In the genomic region with DNA sequence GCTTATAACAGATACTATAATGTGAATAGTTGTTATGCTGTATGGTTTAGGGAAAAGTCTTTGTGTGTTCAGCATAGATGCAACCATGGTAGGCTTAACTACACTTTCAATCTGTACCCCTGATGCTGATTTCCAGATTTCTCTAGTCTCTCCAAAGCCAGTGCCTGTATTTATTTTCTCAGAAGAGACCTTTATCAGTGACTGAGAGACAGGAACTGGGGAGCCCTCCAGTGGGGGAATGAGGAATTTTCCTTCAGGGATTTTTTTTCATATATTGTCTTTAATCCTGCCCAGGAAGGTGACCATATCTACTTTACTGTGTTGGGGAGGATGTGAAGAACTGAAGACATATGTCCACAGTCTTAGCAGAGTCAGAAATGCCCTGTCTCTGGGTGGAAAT, we compare ENCODE assay signal across 9 mouse cellular contexts. TPM values are rescaled to one million over a fixed set of nuclear protein-coding genes. Genes with fewer than 3 reads are reported as not detected.
DNase-seq lines count a peak whose midpoint lies in the region; ATAC-seq and TF ChIP-seq lines count a peak whose summit lies in the region.
"Had no signal": no experiment of that assay in that cellular context is flagged by ENCODE, and none has a peak within 500 bp of the region (broad histone marks: within the 10 kb centered on the region; RNA-seq: fewer than 3 reads in every experiment).

No protein-coding gene starts in this region.

- H3K9me3 ChIP-seq in intestine, postnatal 0 days (ENCODE audit: control insufficient read depth) = no peaks in the 10 kb centered on the region
- H3K9me3 ChIP-seq in intestine, embryonic 16.5 days (ENCODE audit: control insufficient read depth, low read length) = no peaks in the 10 kb centered on the region
- no peaks in the 10 kb centered on the region for H3K9me3 ChIP-seq in hindbrain, embryonic 12.5 days (replicated peaks)
- H3K9me3 ChIP-seq in midbrain, embryonic 16.5 days (replicated peaks; ENCODE audit: control insufficient read depth, low read length, poor library complexity, severe bottlenecking) = no peaks in the 10 kb centered on the region

- H3K4me3 ChIP-seq in intestine, postnatal 0 days (ENCODE audit: low read depth, low read length) = no peak overlapping the region
- H3K4me3 ChIP-seq in intestine, embryonic 16.5 days (ENCODE audit: low read length) = no peak overlapping the region
- H3K4me3 ChIP-seq in hindbrain, embryonic 12.5 days = no peak overlapping the region
- H3K4me3 ChIP-seq in midbrain, embryonic 16.5 days (ENCODE audit: low read depth, low read length) = no peak overlapping the region
- H3K4me3 ChIP-seq: myocyte had no signal

- H3K36me3 ChIP-seq in intestine, postnatal 0 days (ENCODE audit: control insufficient read depth, insufficient read depth) = no peaks in the 10 kb centered on the region
- H3K36me3 ChIP-seq in intestine, embryonic 16.5 days (ENCODE audit: control insufficient read depth, insufficient read depth, low read length) = no peaks in the 10 kb centered on the region
- H3K36me3 ChIP-seq in hindbrain, embryonic 12.5 days = no peaks in the 10 kb centered on the region
- no peaks in the 10 kb centered on the region for H3K36me3 ChIP-seq in midbrain, embryonic 16.5 days (ENCODE audit: control insufficient read depth, insufficient read depth, low read length)

- no peak overlapping the region for H3K27ac ChIP-seq in intestine, postnatal 0 days (ENCODE audit: low read depth, low read length)
- no peak overlapping the region for H3K27ac ChIP-seq in intestine, embryonic 16.5 days (ENCODE audit: low read length)
- H3K27ac ChIP-seq in hindbrain, embryonic 12.5 days = peak overlapping the region; percentile 93
- peak overlapping the region; percentile 85 for H3K27ac ChIP-seq in midbrain, embryonic 16.5 days (ENCODE audit: low read length)

- ATAC-seq in intestine, postnatal 0 days = no peak
- no peak for ATAC-seq in intestine, embryonic 16.5 days
- peak; percentile 14; the same call in 1 of the 2 replicates for ATAC-seq in hindbrain, embryonic 12.5 days (ENCODE audit: low FRiP score)
- ATAC-seq in midbrain, embryonic 16.5 days = peak; percentile 21; the same call in 1 of the 2 replicates
- no peak for ATAC-seq in megakaryocyte, adult 5-6 weeks (ENCODE audit: poor library complexity, severe bottlenecking)

- TF ChIP-seq CTCF in intestine, postnatal 0 days (IDR thresholded peaks at IDR 0.05; ENCODE audit: low read depth) = peak; percentile 66

- no peak overlapping the region for H3K9ac ChIP-seq in intestine, postnatal 0 days (ENCODE audit: low read depth, low read length)
- no peak overlapping the region for H3K9ac ChIP-seq in intestine, embryonic 16.5 days (ENCODE audit: low read depth, low read length)
- no peak overlapping the region for H3K9ac ChIP-seq in hindbrain, embryonic 12.5 days
- H3K9ac ChIP-seq in midbrain, embryonic 16.5 days (ENCODE audit: low read depth, low read length) = no peak overlapping the region

- H3K4me1 ChIP-seq in intestine, postnatal 0 days (replicated peaks; ENCODE audit: control insufficient read depth, insufficient read depth, low read length) = no peaks in the 10 kb centered on the region
- no peaks in the 10 kb centered on the region for H3K4me1 ChIP-seq in intestine, embryonic 16.5 days (ENCODE audit: control insufficient read depth, insufficient read depth, low read length)
- H3K4me1 ChIP-seq in hindbrain, embryonic 12.5 days = peaks cover 26% of the 10 kb centered on the region
- H3K4me1 ChIP-seq in midbrain, embryonic 16.5 days (ENCODE audit: control insufficient read depth, insufficient read depth, low read length) = peaks cover 26% of the 10 kb centered on the region

- H3K27me3 ChIP-seq in intestine, postnatal 0 days (replicated peaks; ENCODE audit: control insufficient read depth, insufficient read depth, low read length) = no peaks in the 10 kb centered on the region
- H3K27me3 ChIP-seq in intestine, embryonic 16.5 days (replicated peaks; ENCODE audit: control insufficient read depth, insufficient read depth, low read length) = no peaks in the 10 kb centered on the region
- no peaks in the 10 kb centered on the region for H3K27me3 ChIP-seq in hindbrain, embryonic 12.5 days
- no peaks in the 10 kb centered on the region for H3K27me3 ChIP-seq in midbrain, embryonic 16.5 days (ENCODE audit: control insufficient read depth, insufficient read depth, low read depth, low read length)

- peak; percentile 36 for DNase-seq in ES-CJ7 (ENCODE audit: low read depth, low spot score)
- DNase-seq in cerebellum, adult 11-12 months = peak; percentile 36
- no peak for DNase-seq in natural killer cell, adult 2 months (ENCODE audit: low spot score in 2 of 2)

- H3K4me2 ChIP-seq in intestine, postnatal 0 days (replicated peaks; ENCODE audit: low read depth) = no peak overlapping the region
- H3K4me2 ChIP-seq in intestine, embryonic 16.5 days (ENCODE audit: low read depth, low read length) = no peak overlapping the region
- no peak overlapping the region for H3K4me2 ChIP-seq in hindbrain, embryonic 12.5 days (replicated peaks)
- no peak overlapping the region for H3K4me2 ChIP-seq in midbrain, embryonic 16.5 days (ENCODE audit: low read length)

RNA-seq across cellular contexts. Expression of a gene that starts 12.4 kb away (rescaled TPM):
- polyA plus RNA-seq in intestine, postnatal 0 days (2015; fragmentation: Nextera tagmentation; extraction: Ambion mirVana) = 12.9 and 15.9 TPM in 2 replicates
- 9.2 and 9.9 TPM in 2 replicates for polyA plus RNA-seq in intestine, embryonic 16.5 days (2015; fragmentation: Nextera tagmentation; extraction: Ambion mirVana)
- polyA plus RNA-seq in hindbrain, embryonic 12.5 days (2016; fragmentation: Nextera tagmentation; extraction: Ambion mirVana) = 50.0 and 56.8 TPM in 2 replicates
- 209 and 241 TPM in 2 replicates for polyA plus RNA-seq in midbrain, embryonic 16.5 days (2015; fragmentation: Nextera tagmentation; extraction: Ambion mirVana)
- total RNA-seq in megakaryocyte, adult 5-6 weeks (2015) = not detected in 2 replicates
- total RNA-seq in megakaryocyte, adult 5-6 weeks (2017) = not detected in 2 replicates
- polyA plus RNA-seq: myocyte had no signal

RNA-seq across cellular contexts. Expression of a gene that starts 26.3 kb away (rescaled TPM):
- polyA plus RNA-seq in intestine, postnatal 0 days (2015; fragmentation: Nextera tagmentation; extraction: Ambion mirVana) = 3.0 TPM in 2 replicates
- polyA plus RNA-seq in intestine, embryonic 16.5 days (2015; fragmentation: Nextera tagmentation; extraction: Ambion mirVana) = 2.9 and 3.0 TPM in 2 replicates
- polyA plus RNA-seq in hindbrain, embryonic 12.5 days (2016; fragmentation: Nextera tagmentation; extraction: Ambion mirVana) = 11.7 and 12.6 TPM in 2 replicates
- 26.3 and 33.4 TPM in 2 replicates for polyA plus RNA-seq in midbrain, embryonic 16.5 days (2015; fragmentation: Nextera tagmentation; extraction: Ambion mirVana)
- total RNA-seq in megakaryocyte, adult 5-6 weeks (2015) = not detected in 2 replicates
- not detected in 2 replicates for total RNA-seq in megakaryocyte, adult 5-6 weeks (2017)

RNA-seq across cellular contexts. Expression of a gene that starts 27.2 kb away (rescaled TPM):
- polyA plus RNA-seq in intestine, postnatal 0 days (2015; fragmentation: Nextera tagmentation; extraction: Ambion mirVana) = 125 and 130 TPM in 2 replicates
- 159 and 160 TPM in 2 replicates for polyA plus RNA-seq in intestine, embryonic 16.5 days (2015; fragmentation: Nextera tagmentation; extraction: Ambion mirVana)
- polyA plus RNA-seq in hindbrain, embryonic 12.5 days (2016; fragmentation: Nextera tagmentation; extraction: Ambion mirVana) = 173 and 175 TPM in 2 replicates
- polyA plus RNA-seq in midbrain, embryonic 16.5 days (2015; fragmentation: Nextera tagmentation; extraction: Ambion mirVana) = 136 and 145 TPM in 2 replicates
- total RNA-seq in megakaryocyte, adult 5-6 weeks (2015) = 26.2 and 32.0 TPM in 2 replicates
- total RNA-seq in megakaryocyte, adult 5-6 weeks (2017) = 31.1 and 35.9 TPM in 2 replicates

RNA-seq across cellular contexts. Expression of a gene that starts 54.4 kb away (rescaled TPM):
- 10.9 and 11.4 TPM in 2 replicates for polyA plus RNA-seq in intestine, postnatal 0 days (2015; fragmentation: Nextera tagmentation; extraction: Ambion mirVana)
- 20.9 and 24.3 TPM in 2 replicates for polyA plus RNA-seq in intestine, embryonic 16.5 days (2015; fragmentation: Nextera tagmentation; extraction: Ambion mirVana)
- polyA plus RNA-seq in hindbrain, embryonic 12.5 days (2016; fragmentation: Nextera tagmentation; extraction: Ambion mirVana) = 54.6 and 55.2 TPM in 2 replicates
- 79.4 and 84.3 TPM in 2 replicates for polyA plus RNA-seq in midbrain, embryonic 16.5 days (2015; fragmentation: Nextera tagmentation; extraction: Ambion mirVana)
- total RNA-seq in megakaryocyte, adult 5-6 weeks (2015) = 1.9 and 2.6 TPM in 2 replicates
- 5.9 and 7.3 TPM in 2 replicates for total RNA-seq in megakaryocyte, adult 5-6 weeks (2017)

RNA-seq across cellular contexts. Expression of a gene that starts 58.7 kb away (rescaled TPM):
- polyA plus RNA-seq in intestine, postnatal 0 days (2015; fragmentation: Nextera tagmentation; extraction: Ambion mirVana) = not detected in 2 replicates
- not detected in 2 replicates for polyA plus RNA-seq in intestine, embryonic 16.5 days (2015; fragmentation: Nextera tagmentation; extraction: Ambion mirVana)
- not detected in 2 replicates for polyA plus RNA-seq in hindbrain, embryonic 12.5 days (2016; fragmentation: Nextera tagmentation; extraction: Ambion mirVana)
- polyA plus RNA-seq in midbrain, embryonic 16.5 days (2015; fragmentation: Nextera tagmentation; extraction: Ambion mirVana) = not detected in 2 replicates
- not detected in 2 replicates for total RNA-seq in megakaryocyte, adult 5-6 weeks (2015)
- total RNA-seq in megakaryocyte, adult 5-6 weeks (2017) = not detected in 2 replicates

Comparison
In these comparisons a context has a peak if more than half of its experiments do, and no peak if none do; other contexts are left out.
1. ATAC-seq: peak in hindbrain, embryonic 12.5 days (single experiment) and midbrain, embryonic 16.5 days (single experiment); none in intestine, postnatal 0 days (single experiment), intestine, embryonic 16.5 days (single experiment) and megakaryocyte, adult 5-6 weeks (single experiment).
2. H3K27ac ChIP-seq: peak in hindbrain, embryonic 12.5 days (single experiment) and midbrain, embryonic 16.5 days (single experiment); none in intestine, postnatal 0 days (single experiment) and intestine, embryonic 16.5 days (single experiment).
3. DNase-seq: peak in ES-CJ7 (single experiment) and cerebellum, adult 11-12 months (single experiment); none in natural killer cell, adult 2 months (0 of 2).